Mouse (Mus musculus) embryonic fibroblast, embryonic 13.5 days (primary cell): ENCODE measurements at regions not wholly inside any gene's neighbourhood (a gene's known extent, or its start where the extent isn't known, plus 50 kb on each side); places are given as distances from the start of the nearest gene placed in this dataset.

Experiments
- CTCF ChIP-seq: IDR thresholded peaks from 2 replicates; pipeline ENCODE4 v1.5.1; 2011; ENCODE audit warnings: mild to moderate bottlenecking, control low read depth, low read length, moderate library complexity, borderline replicate concordance; ENCODE audit not compliant: insufficient read depth
- POLR2A ChIP-seq: IDR thresholded peaks from 2 replicates; pipeline ENCODE4 v1.6.1; 2011; ENCODE audit warnings: low read depth, mild to moderate bottlenecking, control low read depth, low read length, moderate library complexity

GRCm38 (mm10) chr5:51949996-51950395 lies 240.3 kb downstream of the Dhx15 start:
- no peak for TF ChIP-seq POLR2A
- no peak for TF ChIP-seq CTCF
